Mouse (Mus musculus): ENCODE measurements at regions not wholly inside any gene's neighbourhood (a gene's known extent, or its start where the extent isn't known, plus 50 kb on each side); places are given as distances from the start of the nearest gene placed in this dataset.

GRCm38 (mm10) chr1:137083500-137083899 is 123.3 kb upstream of the Nr5a2 start:
- no peak for DNase-seq

DNA sequence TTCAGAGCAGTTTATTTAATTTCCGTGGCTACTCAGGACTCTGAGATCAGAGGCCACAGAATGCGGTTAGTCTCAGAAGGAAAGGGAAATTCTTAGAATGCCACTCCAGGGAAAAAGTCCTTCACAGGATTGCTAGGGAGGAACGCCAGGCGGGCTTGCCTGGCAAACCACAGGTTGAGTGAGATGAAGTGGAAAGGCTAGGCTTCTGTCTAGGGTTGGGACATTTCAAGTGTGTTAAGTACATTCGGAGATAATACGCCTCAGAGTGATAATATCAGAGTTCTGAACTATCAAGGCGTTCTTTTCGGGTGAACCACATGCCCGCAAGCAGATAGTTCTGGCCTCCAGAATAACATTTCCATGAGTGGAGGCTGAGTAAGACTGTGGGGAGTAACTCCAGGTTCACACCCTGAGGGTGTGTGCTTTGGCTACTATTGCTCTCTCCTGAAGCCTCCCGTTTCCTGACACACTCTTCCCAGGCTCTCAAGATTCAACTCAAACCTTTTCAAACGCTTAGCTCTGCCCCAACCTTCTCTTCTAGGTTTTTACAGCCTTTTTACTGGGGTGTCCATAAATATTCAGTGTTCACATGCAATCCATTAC is 119.3 kb upstream of the Nr5a2 start:
- no peak for DNase-seq

GRCm38 (mm10) chr1:137074787-137075186 is 114.5 kb upstream of the Nr5a2 start:
- peak in 1 of 2 experiments; percentile 12 for DNase-seq

DNA sequence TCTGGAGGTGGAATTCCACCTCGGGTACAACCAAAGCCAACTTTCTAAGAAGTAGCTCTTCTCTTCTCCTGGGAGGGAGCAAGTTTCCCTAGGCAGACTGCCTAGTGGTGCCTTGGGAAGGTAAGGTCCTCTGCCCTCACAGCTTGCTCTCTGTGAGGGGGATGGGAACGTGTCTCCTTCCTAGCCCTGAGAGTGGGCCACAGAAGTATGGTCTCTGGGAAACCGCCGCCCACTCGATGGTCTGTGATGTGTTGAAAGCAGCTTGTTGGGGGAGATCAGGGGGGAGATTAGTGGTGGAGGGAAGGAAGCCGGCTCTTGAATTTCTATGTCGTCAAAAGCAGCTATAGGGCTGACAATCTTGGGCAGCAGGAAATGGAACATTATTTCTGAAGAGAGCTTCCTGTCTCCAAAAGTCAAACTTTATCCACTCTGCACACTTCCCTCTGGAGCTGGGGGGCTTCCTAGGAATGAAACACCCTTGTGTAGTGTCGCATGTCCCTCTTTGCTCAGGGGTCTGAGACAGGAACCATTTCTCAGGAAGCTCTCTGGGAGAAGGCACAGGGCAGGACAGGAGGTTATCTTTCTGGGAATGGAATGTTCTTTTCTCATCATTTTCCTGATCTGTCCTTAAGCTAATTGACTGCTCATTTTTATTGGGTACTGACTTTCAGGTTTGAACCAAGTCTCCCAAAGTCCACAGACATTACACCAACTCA is 113.8 kb upstream of the Nr5a2 start:
- DNase-seq = no peak

DNA sequence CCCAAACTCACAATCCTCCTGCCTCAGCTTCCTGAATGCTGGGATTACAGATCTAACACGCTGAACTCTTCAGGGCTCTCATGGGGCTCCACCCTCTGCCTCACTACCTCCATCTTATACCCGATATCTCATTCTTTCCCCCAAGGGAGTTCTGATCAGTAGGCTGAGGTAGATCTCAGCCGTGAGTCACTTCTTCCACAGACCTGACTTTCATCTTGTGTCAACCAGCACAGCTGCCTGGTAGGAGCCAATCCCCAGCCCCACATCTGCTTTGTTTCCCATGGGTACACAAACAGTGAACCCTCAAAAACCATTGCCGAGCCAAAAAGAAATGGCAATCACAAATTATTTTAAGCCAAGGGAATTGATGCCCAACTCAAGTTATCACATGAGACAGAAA is 100.7 kb upstream of the Nr5a2 start:
- DNase-seq = no peak

- DNase-seq = no peak
Observed at GRCm38 (mm10) chr1:137053134-137053533, 92.9 kb upstream of the Nr5a2 start.

DNA sequence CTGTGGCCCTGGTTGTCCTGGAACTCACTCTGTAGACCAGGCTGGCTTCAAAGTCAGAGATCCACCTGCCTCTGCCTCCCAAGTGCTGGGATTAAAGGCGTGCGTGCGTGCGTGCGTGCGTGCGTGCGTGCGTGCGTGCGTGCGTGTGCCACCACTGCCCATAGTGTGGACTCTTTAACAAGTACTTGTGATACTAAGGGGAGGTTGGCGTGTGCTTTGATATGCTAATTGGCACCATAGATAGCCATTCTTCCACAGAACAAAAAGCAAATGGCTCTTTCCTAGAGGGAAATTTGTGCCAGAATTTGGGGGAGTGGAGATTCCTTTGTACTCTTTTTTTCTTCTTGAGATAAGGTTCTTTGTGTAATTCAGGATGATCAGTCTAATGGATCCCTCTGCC is 91.3 kb upstream of the Nr5a2 start:
- DNase-seq = no peak

GRCm38 (mm10) chr1:137044076-137044475 is 83.8 kb upstream of the Nr5a2 start:
- no peak for DNase-seq

DNA sequence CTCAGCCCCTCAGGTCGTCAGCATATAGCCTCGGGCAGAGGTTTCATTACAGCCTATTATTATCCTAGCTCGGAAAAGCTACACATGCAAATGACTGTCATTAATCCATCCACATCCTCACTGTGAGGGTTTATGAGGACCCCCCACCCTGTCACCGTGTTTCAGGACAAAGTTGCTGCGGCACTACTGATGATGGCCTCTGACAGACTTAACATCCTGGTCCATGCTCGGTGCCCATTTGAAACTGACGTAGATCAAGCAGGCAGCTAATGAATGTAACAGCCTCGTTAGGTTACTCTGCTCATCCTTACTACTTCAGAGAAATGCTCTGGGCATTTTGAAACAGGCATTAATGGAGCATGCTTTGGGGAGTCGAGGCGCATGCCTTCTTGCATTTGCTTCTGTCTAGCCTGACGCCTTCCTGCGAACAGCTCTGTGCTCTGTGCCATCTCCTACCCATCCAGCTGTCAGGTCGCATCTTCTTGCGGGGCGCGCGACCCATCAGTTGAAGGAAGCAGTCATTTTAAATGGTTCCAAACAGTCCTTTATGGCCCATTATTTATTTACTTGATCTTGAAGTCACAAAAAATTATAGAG is 82.3 kb upstream of the Nr5a2 start:
- DNase-seq = no peak

DNA sequence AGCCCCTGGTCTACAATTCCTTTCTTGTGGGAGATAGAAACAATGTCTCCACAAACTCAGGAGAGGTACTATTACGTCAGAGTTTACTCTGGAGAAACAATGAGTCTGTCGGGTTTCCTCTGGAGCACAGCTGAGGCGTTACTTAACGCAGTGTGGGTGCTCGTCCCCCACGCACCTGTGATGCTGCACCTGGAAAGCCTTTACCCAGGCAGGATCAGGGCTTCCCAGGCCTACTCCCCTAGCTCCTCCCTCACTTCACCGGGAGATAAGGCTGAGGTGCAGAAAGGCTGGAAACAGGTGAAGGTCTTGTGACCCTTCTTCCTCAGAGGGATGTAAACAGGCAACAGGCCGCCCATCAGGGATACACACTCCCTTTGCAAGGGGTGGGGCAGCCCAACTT is 80.7 kb upstream of the Nr5a2 start:
- DNase-seq = no peak

GRCm38 (mm10) chr1:137034586-137034985 is 74.3 kb upstream of the Nr5a2 start:
- no peak for DNase-seq

DNA sequence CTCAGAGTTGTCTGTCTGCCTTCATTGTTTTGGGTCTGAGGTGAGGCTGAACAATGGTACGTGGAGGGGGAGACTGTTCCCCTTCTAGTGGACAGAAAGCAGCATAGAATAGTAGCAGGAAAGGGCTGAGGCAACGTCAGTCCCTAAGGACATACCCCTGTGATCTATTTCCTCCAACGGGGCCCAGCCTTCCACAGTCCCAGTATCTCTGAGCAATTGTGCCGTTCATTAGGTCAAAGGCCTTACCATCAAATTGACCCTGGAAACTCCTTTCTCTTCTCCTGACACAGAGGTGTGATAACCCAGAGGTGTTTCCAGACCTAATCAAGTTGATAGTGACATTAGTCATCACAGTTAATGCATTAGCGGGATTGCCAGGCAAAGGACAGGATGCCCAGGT is 73.4 kb upstream of the Nr5a2 start:
- DNase-seq = no peak

- DNase-seq = no peak
Observed at GRCm38 (mm10) chr1:137023706-137024105, 63.5 kb upstream of the Nr5a2 start.

DNA sequence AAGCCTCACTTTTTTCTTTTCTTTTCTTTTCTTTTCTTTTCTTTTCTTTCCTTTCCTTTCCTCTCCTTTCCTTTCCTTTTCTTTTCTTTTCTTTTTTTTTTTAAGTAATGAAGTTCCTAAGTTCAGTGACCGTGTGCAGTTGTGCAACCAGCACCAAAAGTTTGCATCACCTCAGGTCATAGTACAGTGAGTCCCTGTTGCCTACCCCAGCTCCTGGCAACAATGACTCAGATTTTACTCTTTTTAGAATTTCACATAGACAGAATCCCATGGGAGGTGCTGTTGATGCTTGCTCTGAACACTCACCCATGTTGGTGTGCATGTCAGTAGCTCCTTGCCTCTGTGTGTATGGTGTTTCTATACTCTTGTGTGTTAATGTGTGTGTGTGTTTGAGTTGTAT is 60.3 kb upstream of the Nr5a2 start:
- no peak for DNase-seq

DNA sequence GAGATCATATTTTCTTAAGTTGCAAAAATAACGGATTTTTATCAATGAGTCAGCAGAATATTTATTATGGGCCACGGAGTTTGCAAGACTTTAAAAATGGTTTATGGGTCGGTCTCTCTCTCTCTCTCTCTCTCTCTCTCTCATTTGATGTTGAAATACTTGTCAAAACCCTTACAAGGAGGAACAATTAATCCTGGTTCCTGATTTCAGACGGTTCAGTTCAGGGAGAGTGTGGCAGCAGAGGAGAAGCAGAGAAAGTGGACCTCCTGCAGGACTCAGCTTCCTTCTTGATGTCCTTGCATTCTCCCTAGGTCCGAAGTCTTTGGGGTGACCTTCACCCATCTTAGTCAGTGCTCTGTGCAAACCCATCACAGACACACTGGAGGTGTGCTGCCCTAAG is 57.4 kb upstream of the Nr5a2 start:
- no peak for DNase-seq

GRCm38 (mm10) chr1:137010240-137010926 is 50.1 kb upstream of the Nr5a2 start:
- no peak for DNase-seq
